Mouse (Mus musculus): ENCODE results near the gene Olfr881. TPM values are rescaled to one million over a fixed set of nuclear protein-coding genes. Genes with fewer than 3 reads are reported as not detected.

The Olfr881 gene
- polyA plus RNA-seq (2015; fragmentation: Nextera tagmentation; extraction: Ambion mirVana), result not detected in 2 replicates

- ATAC-seq, result no peak
- H3K27me3 ChIP-seq (replicated peaks; ENCODE audit: control insufficient read depth, insufficient read depth, low read length), result no peaks in the 10 kb centered on the region
- TF ChIP-seq CTCF (IDR thresholded peaks at IDR 0.05; ENCODE audit: low read depth), result no peak
Observed at GRCm38 (mm10) chr9:37991525-37991924, at the start of gene Olfr881. Olfr881 (plus strand) TSS chr9:37991825.

GRCm38 (mm10) chr9:37998581-37999204, 7.1 kb downstream of the Olfr881 start:
- Histone ChIP-seq H3K4me3 (ENCODE audit: low read depth, low read length) (no peak overlapping the region), H3K36me3 (ENCODE audit: control insufficient read depth, insufficient read depth) (no peaks in the 10 kb centered on the region), H3K4me2 (replicated peaks; ENCODE audit: low read depth) (no peak overlapping the region), H3K27me3 (replicated peaks; ENCODE audit: control insufficient read depth, insufficient read depth, low read length) (no peaks in the 10 kb centered on the region), H3K27ac (ENCODE audit: low read depth, low read length) (no peak overlapping the region), H3K9me3 (ENCODE audit: control insufficient read depth) (no peaks in the 10 kb centered on the region), H3K9ac (ENCODE audit: low read depth, low read length) (no peak overlapping the region), H3K4me1 (replicated peaks; ENCODE audit: control insufficient read depth, insufficient read depth, low read length) (no peaks in the 10 kb centered on the region)
- no peak for ATAC-seq
- 22% methylated on average over 2 of the region's 2 CpGs for WGBS
- peak; percentile 54 for TF ChIP-seq CTCF (IDR thresholded peaks at IDR 0.05; ENCODE audit: low read depth)

More at GRCm38 (mm10) chr9:37991525-37991924, at the start of gene Olfr881:
- Histone ChIP-seq H3K4me2 (replicated peaks; ENCODE audit: low read depth) (no peak within 1 kb of the TSS), H3K36me3 (ENCODE audit: control insufficient read depth, insufficient read depth) (no peaks in the 10 kb centered on the region), H3K4me3 (ENCODE audit: low read depth, low read length) (no peak within 1 kb of the TSS), H3K4me1 (replicated peaks; ENCODE audit: control insufficient read depth, insufficient read depth, low read length) (no peaks in the 10 kb centered on the region), H3K9ac (ENCODE audit: low read depth, low read length) (no peak within 1 kb of the TSS), H3K27ac (ENCODE audit: low read depth, low read length) (no peak within 1 kb of the TSS), H3K9me3 (ENCODE audit: control insufficient read depth) (no peaks in the 10 kb centered on the region)

- H3K36me3 ChIP-seq (ENCODE audit: control insufficient read depth, insufficient read depth), result no peaks in the 10 kb centered on the region
- H3K27ac ChIP-seq (ENCODE audit: low read depth, low read length), result no peak overlapping the region
- ATAC-seq, result no peak
- no peaks in the 10 kb centered on the region for H3K27me3 ChIP-seq (replicated peaks; ENCODE audit: control insufficient read depth, insufficient read depth, low read length)
- no peaks in the 10 kb centered on the region for H3K9me3 ChIP-seq (ENCODE audit: control insufficient read depth)
- H3K4me1 ChIP-seq (replicated peaks; ENCODE audit: control insufficient read depth, insufficient read depth, low read length), result no peaks in the 10 kb centered on the region
- no peak overlapping the region for H3K9ac ChIP-seq (ENCODE audit: low read depth, low read length)
- H3K4me2 ChIP-seq (replicated peaks; ENCODE audit: low read depth), result no peak overlapping the region
- H3K4me3 ChIP-seq (ENCODE audit: low read depth, low read length), result no peak overlapping the region
- 52% methylated on average over 1 of the region's 1 CpGs for WGBS
- TF ChIP-seq CTCF (IDR thresholded peaks at IDR 0.05; ENCODE audit: low read depth), result no peak
Observed at GRCm38 (mm10) chr9:38000021-38000420, 8.4 kb downstream of the Olfr881 start.

- no peak within 1 kb of the TSS for H3K27ac ChIP-seq (ENCODE audit: low read depth, low read length)
- no peaks in the 10 kb centered on the region for H3K9me3 ChIP-seq (ENCODE audit: control insufficient read depth)
- H3K36me3 ChIP-seq (ENCODE audit: control insufficient read depth, insufficient read depth), result no peaks in the 10 kb centered on the region
- 84% methylated on average over 1 of the region's 1 CpGs for WGBS
- ATAC-seq, result no peak
- no peak within 1 kb of the TSS for H3K4me2 ChIP-seq (replicated peaks; ENCODE audit: low read depth)
- no peaks in the 10 kb centered on the region for H3K27me3 ChIP-seq (replicated peaks; ENCODE audit: control insufficient read depth, insufficient read depth, low read length)
- TF ChIP-seq CTCF (IDR thresholded peaks at IDR 0.05; ENCODE audit: low read depth), result no peak
- H3K9ac ChIP-seq (ENCODE audit: low read depth, low read length), result no peak within 1 kb of the TSS
- no peaks in the 10 kb centered on the region for H3K4me1 ChIP-seq (replicated peaks; ENCODE audit: control insufficient read depth, insufficient read depth, low read length)
- H3K4me3 ChIP-seq (ENCODE audit: low read depth, low read length), result no peak within 1 kb of the TSS
Observed at GRCm38 (mm10) chr9:38025508-38025907, 33.9 kb downstream of the Olfr881 start, which contains the start of gene Olfr883. Olfr883 (plus strand) TSS chr9:38025808.

Other genes with a start within 250 kb of the Olfr881 start
- gene Olfr874, start 246.7 kb upstream of the Olfr881 start, polyA plus RNA-seq (2015; fragmentation: Nextera tagmentation; extraction: Ambion mirVana), result not detected in 2 replicates
- gene Olfr875, start 220.0 kb upstream of the Olfr881 start, polyA plus RNA-seq (2015; fragmentation: Nextera tagmentation; extraction: Ambion mirVana), result not detected in 2 replicates
- gene Olfr876, start 188.8 kb upstream of the Olfr881 start, polyA plus RNA-seq (2015; fragmentation: Nextera tagmentation; extraction: Ambion mirVana), result not detected in 2 replicates
- not detected in 2 replicates for gene Olfr877, start 137.6 kb upstream of the Olfr881 start, polyA plus RNA-seq (2015; fragmentation: Nextera tagmentation; extraction: Ambion mirVana)
- gene Olfr145, start 95.1 kb upstream of the Olfr881 start, polyA plus RNA-seq (2015; fragmentation: Nextera tagmentation; extraction: Ambion mirVana), result not detected in 2 replicates
- not detected in 2 replicates for gene Olfr878, start 74.0 kb upstream of the Olfr881 start, polyA plus RNA-seq (2015; fragmentation: Nextera tagmentation; extraction: Ambion mirVana)
- not detected in 2 replicates for gene Olfr883, start 34.0 kb downstream of the Olfr881 start, polyA plus RNA-seq (2015; fragmentation: Nextera tagmentation; extraction: Ambion mirVana)
- gene Olfr884, start 54.7 kb downstream of the Olfr881 start, polyA plus RNA-seq (2015; fragmentation: Nextera tagmentation; extraction: Ambion mirVana), result not detected in 2 replicates
- gene Olfr885, start 69.5 kb downstream of the Olfr881 start, polyA plus RNA-seq (2015; fragmentation: Nextera tagmentation; extraction: Ambion mirVana), result not detected in 2 replicates
- gene Olfr887, start 92.2 kb downstream of the Olfr881 start, polyA plus RNA-seq (2015; fragmentation: Nextera tagmentation; extraction: Ambion mirVana), result not detected in 2 replicates
- gene Olfr888, start 116.3 kb downstream of the Olfr881 start, polyA plus RNA-seq (2015; fragmentation: Nextera tagmentation; extraction: Ambion mirVana), result not detected in 2 replicates
- not detected in 2 replicates for gene Olfr889, start 123.4 kb downstream of the Olfr881 start, polyA plus RNA-seq (2015; fragmentation: Nextera tagmentation; extraction: Ambion mirVana)
- gene Olfr890, start 150.7 kb downstream of the Olfr881 start, polyA plus RNA-seq (2015; fragmentation: Nextera tagmentation; extraction: Ambion mirVana), result not detected in 2 replicates
- not detected in 2 replicates for gene Olfr891, start 189.0 kb downstream of the Olfr881 start, polyA plus RNA-seq (2015; fragmentation: Nextera tagmentation; extraction: Ambion mirVana)
- not detected in 2 replicates for gene Olfr893, start 216.5 kb downstream of the Olfr881 start, polyA plus RNA-seq (2015; fragmentation: Nextera tagmentation; extraction: Ambion mirVana)
- gene Olfr894, start 226.2 kb downstream of the Olfr881 start, polyA plus RNA-seq (2015; fragmentation: Nextera tagmentation; extraction: Ambion mirVana), result not detected in 2 replicates